Mouse (Mus musculus) stomach, postnatal 0 days (tissue): ENCODE measurements at regions not wholly inside any gene's neighbourhood (a gene's known extent, or its start where the extent isn't known, plus 50 kb on each side); places are given as distances from the start of the nearest gene placed in this dataset.

Source experiments
- CTCF ChIP-seq: IDR thresholded peaks from 2 replicates; pipeline ENCODE4 v1.5.1; 2016; ENCODE audit warnings: antibody characterized with exemption, low read depth, mild to moderate bottlenecking, moderate library complexity
- EP300 ChIP-seq: optimal IDR thresholded peaks from 2 replicates; pipeline ENCODE3; 2016; ENCODE audit warnings: antibody characterized with exemption

- TF ChIP-seq CTCF (no peak), EP300 (no peak)
These were observed 762.2 kb downstream of the Adgrl2 start for GRCm38 (mm10) chr3:148228002-148228707.
